Mouse (Mus musculus): ENCODE data around the gene Nlrp10. TPM values are rescaled to one million over a fixed set of nuclear protein-coding genes. Genes with fewer than 3 reads are reported as not detected.
A peak's percentile ranks its signal among the peaks of the same experiment; 100 is the strongest.

The Nlrp10 gene
- polyA plus RNA-seq, 1 experiment = not detected

DNA sequence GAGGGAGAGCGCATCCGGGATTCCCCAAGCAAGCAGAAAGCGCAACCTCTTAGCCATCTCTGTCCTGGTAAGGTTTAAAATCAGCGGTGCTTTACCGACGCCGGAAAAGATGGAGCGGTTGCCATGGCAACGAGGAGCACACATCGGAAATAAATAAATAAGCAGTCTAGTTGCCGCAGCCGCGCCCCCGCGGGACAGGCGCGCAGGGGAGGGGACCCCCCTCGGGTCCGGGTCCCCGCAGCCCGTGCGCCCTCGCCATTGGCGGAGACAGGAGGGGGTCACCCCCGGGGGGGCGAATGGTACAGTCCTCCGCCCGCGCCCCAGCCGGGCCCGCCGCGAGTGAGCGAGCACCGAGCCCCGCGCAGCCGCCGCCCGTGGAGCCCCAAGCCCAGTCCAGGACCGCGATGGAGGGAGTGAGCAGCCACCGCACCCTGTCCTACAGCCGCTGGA is 20.4 kb upstream of the Nlrp10 start, which contains the start of gene Tub:
TSS of gene Tub (plus strand) at position 27 of the 450 bp plus-strand sequence.
- H3K27ac ChIP-seq (ENCODE audit: insufficient read depth, low read depth, low read length) = peak within 1 kb of the TSS; percentile 53
- H3K4me1 ChIP-seq (ENCODE audit: control insufficient read depth, insufficient read depth, low read length) = peaks cover 5% of the 10 kb centered on the region; the same call in 1 of the 2 replicates
- TF ChIP-seq CTCF (IDR thresholded peaks at IDR 0.05; ENCODE audit: insufficient read depth, low read depth, low read length) (no peak), POLR2A (IDR thresholded peaks at IDR 0.05; ENCODE audit: insufficient read depth, low read depth, low read length) (0 out of 2 replicates have a peak, but pooled peaks have one; percentile 15)
- H3K4me3 ChIP-seq (ENCODE audit: insufficient read depth, low read depth, low read length) = peak within 1 kb of the TSS; percentile 87
- WGBS = under 1% methylated on average over 43 of the region's 44 CpGs

DNA sequence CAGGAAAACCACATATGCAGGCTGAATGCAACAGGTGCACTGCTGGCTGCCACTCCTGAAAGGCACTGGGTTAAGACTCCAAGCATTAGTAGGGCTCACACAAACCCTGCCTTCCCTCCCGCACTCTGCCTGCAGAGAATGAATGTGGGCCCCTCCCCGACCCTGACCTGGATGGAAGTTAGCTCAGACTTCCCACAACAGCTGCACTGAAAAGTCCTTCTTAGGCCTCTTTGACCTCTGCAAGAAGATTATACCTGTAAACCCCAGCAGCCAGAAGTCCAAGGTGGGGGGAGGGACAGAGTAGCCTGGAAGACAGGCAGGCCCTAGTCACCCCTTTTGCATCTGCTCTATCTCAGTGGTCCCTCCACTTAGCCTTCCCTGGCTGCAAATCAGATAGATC is 19.3 kb upstream of the Nlrp10 start:
- peaks cover 5% of the 10 kb centered on the region; the same call in 1 of the 2 replicates for H3K4me1 ChIP-seq (ENCODE audit: control insufficient read depth, insufficient read depth, low read length)
- no peak overlapping the region for H3K27ac ChIP-seq (ENCODE audit: insufficient read depth, low read depth, low read length)
- WGBS = 52% methylated on average over 2 of the region's 2 CpGs

DNA sequence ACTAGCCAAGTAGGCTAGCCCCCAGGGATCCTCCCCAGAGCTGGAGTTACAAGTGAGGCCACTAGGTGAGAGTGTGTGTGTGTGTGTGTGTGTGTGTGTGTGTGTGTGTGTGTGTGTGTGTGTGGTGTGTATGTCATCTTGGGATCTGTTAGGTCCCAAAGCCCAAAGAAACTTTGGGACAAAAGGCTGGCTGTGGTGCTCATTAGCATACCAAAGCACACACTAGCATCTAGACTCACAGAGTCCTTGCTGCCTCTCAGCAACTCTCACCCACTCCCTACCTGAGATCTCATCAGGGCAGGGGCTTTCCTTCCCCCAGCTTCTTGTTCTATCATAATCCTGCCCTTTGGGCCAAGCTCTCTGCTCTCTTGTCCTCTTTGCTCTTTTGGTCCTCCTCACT is 18.6 kb upstream of the Nlrp10 start:
- no peak for TF ChIP-seq CTCF (IDR thresholded peaks at IDR 0.05; ENCODE audit: insufficient read depth, low read depth, low read length)
- no peak for TF ChIP-seq POLR2A (IDR thresholded peaks at IDR 0.05; ENCODE audit: insufficient read depth, low read depth, low read length)
- H3K4me1 ChIP-seq (ENCODE audit: control insufficient read depth, insufficient read depth, low read length) = peaks cover 3% of the 10 kb centered on the region; the same call in 1 of the 2 replicates
- no peak overlapping the region for H3K27ac ChIP-seq (ENCODE audit: insufficient read depth, low read depth, low read length)
- no peak overlapping the region for H3K4me3 ChIP-seq (ENCODE audit: insufficient read depth, low read depth, low read length)

More for the DNA sequence above, 19.3 kb upstream of the Nlrp10 start:
- H3K4me3 ChIP-seq (ENCODE audit: insufficient read depth, low read depth, low read length) = no peak overlapping the region
- TF ChIP-seq CTCF (IDR thresholded peaks at IDR 0.05; ENCODE audit: insufficient read depth, low read depth, low read length) = no peak
- TF ChIP-seq POLR2A (IDR thresholded peaks at IDR 0.05; ENCODE audit: insufficient read depth, low read depth, low read length) = no peak

DNA sequence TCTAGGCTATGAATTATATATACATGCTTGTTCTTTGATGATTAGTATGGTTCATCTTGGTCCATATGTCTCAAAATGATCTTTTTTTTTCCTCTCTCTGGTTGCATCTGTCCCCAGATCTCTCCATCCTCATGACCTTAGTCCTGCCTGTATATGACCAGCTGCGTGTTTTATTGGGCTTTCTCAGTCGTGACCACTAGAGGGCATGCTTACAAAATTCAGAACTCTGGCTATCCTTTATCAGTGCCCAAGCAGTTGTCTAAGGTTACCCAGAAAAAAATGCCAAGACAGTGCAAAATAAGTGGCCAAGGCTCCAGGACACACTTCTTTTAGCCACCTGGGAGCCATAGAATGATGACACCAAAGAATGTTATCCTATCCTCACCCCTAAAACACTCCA is 14.0 kb upstream of the Nlrp10 start:
- no peak overlapping the region for H3K4me3 ChIP-seq (ENCODE audit: insufficient read depth, low read depth, low read length)
- H3K4me1 ChIP-seq (ENCODE audit: control insufficient read depth, insufficient read depth, low read length) = peaks cover 6% of the 10 kb centered on the region; the same call in 1 of the 2 replicates
- WGBS = 1% methylated on average over 2 of the region's 2 CpGs
- TF ChIP-seq CTCF (IDR thresholded peaks at IDR 0.05; ENCODE audit: insufficient read depth, low read depth, low read length) (no peak), POLR2A (IDR thresholded peaks at IDR 0.05; ENCODE audit: insufficient read depth, low read depth, low read length) (no peak)
- no peak overlapping the region for H3K27ac ChIP-seq (ENCODE audit: insufficient read depth, low read depth, low read length)

DNA sequence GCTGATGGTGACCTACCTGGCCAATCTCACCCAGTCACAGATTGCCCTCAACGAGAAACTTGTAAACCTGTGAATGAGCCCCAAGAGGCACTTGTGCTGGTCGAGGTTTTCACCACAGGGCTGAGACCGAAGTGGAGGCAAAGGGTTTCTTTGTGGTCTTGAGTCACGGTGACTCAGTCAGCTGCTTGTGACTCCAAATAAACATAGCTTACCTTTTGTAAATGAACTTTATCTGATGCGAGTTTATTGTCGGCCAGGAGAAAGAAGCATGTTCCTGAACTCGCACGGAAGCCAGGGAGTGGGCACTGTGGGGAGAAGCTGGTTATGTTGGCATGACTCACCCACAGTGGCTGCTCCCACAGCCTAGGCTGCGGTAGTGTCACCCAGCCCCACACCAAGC is 11.5 kb upstream of the Nlrp10 start:
- H3K4me3 ChIP-seq (ENCODE audit: insufficient read depth, low read depth, low read length) = no peak overlapping the region
- H3K27ac ChIP-seq (ENCODE audit: insufficient read depth, low read depth, low read length) = no peak overlapping the region
- H3K4me1 ChIP-seq (ENCODE audit: control insufficient read depth, insufficient read depth, low read length) = peaks cover 6% of the 10 kb centered on the region; the same call in 1 of the 2 replicates
- no peak for TF ChIP-seq POLR2A (IDR thresholded peaks at IDR 0.05; ENCODE audit: insufficient read depth, low read depth, low read length)
- no peak for TF ChIP-seq CTCF (IDR thresholded peaks at IDR 0.05; ENCODE audit: insufficient read depth, low read depth, low read length)
- WGBS = 60% methylated on average over 9 of the region's 9 CpGs

DNA sequence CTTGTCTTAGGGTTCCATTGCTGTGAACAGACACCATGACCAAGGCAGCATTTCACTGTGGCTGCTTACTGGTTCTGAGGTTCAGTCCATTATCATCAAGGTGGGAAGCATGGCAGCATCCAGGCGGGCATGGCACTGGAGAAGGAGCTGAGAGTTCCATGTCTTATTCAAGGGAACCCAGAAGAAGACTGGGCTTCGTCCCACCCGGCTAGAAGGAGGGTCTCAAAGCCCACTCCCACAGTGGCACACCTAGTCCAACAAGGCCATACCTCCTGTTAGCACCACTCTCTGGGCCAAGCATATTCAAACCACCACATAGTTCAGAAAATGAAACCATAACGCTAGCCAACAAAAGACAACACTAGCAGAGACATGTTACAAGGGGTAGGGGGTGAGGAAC is 6.6 kb upstream of the Nlrp10 start:
- no peak overlapping the region for H3K27ac ChIP-seq (ENCODE audit: insufficient read depth, low read depth, low read length)
- 95% methylated on average over 4 of the region's 4 CpGs for WGBS
- no peak overlapping the region for H3K4me3 ChIP-seq (ENCODE audit: insufficient read depth, low read depth, low read length)
- TF ChIP-seq POLR2A (IDR thresholded peaks at IDR 0.05; ENCODE audit: insufficient read depth, low read depth, low read length) = no peak
- TF ChIP-seq CTCF (IDR thresholded peaks at IDR 0.05; ENCODE audit: insufficient read depth, low read depth, low read length) = no peak
- H3K4me1 ChIP-seq (ENCODE audit: control insufficient read depth, insufficient read depth, low read length) = peaks cover 12% of the 10 kb centered on the region

DNA sequence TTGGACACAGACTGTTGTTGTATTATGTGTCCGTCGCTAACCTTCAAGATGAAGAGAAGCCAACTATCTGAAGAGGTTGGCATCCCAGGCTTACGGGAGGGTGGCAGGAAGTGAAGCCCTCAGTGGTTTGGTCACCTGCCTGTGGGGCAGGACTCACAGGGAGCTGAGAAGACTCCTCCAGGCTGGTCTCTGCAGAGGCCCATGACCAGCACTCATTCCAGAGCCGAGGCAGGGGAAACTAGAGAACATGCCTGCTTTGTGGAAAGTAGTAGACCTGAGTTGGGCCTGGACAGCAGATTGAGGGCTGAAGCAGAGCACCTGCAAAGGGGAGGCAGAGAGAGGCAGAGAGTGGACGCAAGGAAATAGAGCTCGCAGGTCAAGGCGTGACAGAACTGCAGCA is 5.4 kb upstream of the Nlrp10 start:
- Histone ChIP-seq H3K4me1 (ENCODE audit: control insufficient read depth, insufficient read depth, low read length) (peaks cover 7% of the 10 kb centered on the region), H3K27ac (ENCODE audit: insufficient read depth, low read depth, low read length) (no peak overlapping the region), H3K4me3 (ENCODE audit: insufficient read depth, low read depth, low read length) (peak overlapping the region; percentile 12)
- no peak for TF ChIP-seq POLR2A (IDR thresholded peaks at IDR 0.05; ENCODE audit: insufficient read depth, low read depth, low read length)
- no peak for TF ChIP-seq CTCF (IDR thresholded peaks at IDR 0.05; ENCODE audit: insufficient read depth, low read depth, low read length)
- 81% methylated on average over 7 of the region's 7 CpGs for WGBS

DNA sequence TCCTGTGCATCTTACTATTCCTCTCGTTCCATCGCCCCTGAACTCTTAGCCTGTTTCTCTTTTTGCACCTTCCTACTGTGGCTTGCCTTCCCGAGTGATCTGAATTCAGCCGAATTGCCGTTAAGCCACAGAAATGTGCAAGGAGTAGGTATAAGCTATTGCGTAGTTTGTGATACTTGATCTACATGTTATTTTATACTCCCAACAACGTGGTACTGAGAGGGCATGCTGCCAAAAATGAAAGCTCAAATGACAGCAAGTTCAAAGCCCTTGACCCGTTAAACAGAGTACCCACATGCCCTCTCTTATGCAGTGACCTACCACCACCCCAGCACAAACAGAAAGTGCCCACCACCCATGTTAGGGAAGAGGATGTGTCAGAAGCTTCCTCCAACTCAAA is 4.9 kb upstream of the Nlrp10 start:
- Histone ChIP-seq H3K4me1 (ENCODE audit: control insufficient read depth, insufficient read depth, low read length) (peaks cover 7% of the 10 kb centered on the region), H3K4me3 (ENCODE audit: insufficient read depth, low read depth, low read length) (peak overlapping the region; percentile 95), H3K27ac (ENCODE audit: insufficient read depth, low read depth, low read length) (no peak overlapping the region)
- TF ChIP-seq CTCF (IDR thresholded peaks at IDR 0.05; ENCODE audit: insufficient read depth, low read depth, low read length) = no peak
- TF ChIP-seq POLR2A (IDR thresholded peaks at IDR 0.05; ENCODE audit: insufficient read depth, low read depth, low read length) = no peak
- 1% methylated on average over 8 of the region's 8 CpGs for WGBS

DNA sequence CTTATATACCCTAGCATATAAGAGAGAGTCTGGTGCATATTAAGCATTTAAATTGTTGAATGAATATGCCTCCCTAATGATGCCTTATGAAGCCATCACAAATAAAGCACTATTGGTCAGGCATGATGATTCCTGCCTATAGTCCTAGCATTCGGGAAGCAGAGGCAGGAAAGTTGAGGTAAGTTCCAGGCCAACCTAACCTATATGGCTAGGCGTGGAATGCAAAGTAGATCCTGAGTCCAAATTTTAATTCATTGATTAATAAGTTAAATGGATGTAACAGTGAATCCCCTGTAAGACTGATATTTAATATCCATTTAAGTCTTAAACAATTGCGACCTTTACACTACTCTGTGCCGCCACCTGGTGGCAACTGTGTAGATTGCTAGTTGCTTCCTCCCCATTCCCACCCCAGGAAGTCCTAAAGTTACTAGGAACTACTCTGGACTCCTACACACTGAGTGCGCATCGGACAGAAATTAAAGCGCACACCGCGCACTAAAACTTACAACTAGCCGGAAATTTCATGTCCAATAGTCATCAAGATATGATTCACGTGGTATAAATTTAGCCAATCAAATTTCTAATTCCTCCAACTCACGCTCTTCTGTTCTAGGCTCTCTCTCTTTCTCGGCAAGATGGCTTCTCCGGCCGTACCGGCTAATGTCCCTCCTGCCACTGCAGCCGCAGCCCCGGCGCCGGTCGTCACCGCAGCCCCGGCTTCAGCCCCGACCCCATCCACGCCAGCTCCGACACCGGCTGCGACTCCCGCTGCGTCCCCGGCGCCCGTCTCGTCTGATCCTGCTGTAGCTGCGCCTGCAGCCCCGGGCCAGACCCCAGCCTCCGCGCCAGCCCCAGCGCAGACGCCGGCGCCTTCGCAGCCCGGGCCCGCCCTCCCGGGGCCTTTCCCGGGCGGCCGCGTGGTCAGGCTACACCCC is 4.1 kb upstream of the Nlrp10 start, which contains the start of gene Eif3f:
TSS of gene Eif3f (plus strand) at position 624 of the 938 bp plus-strand sequence.
- H3K27ac ChIP-seq (ENCODE audit: insufficient read depth, low read depth, low read length) = no peak within 1 kb of the TSS
- WGBS = 2% methylated on average over 50 of the region's 50 CpGs
- TF ChIP-seq POLR2A (IDR thresholded peaks at IDR 0.05; ENCODE audit: insufficient read depth, low read depth, low read length) = peak; percentile 67
- no peak for TF ChIP-seq CTCF (IDR thresholded peaks at IDR 0.05; ENCODE audit: insufficient read depth, low read depth, low read length)
- peaks cover 7% of the 10 kb centered on the region for H3K4me1 ChIP-seq (ENCODE audit: control insufficient read depth, insufficient read depth, low read length)
- peak within 1 kb of the TSS; percentile 95 for H3K4me3 ChIP-seq (ENCODE audit: insufficient read depth, low read depth, low read length)

Measured in olfactory bulb, adult 2 months (tissue).